8 mouse cellular contexts compared by ENCODE assay signal in the genomic region with DNA sequence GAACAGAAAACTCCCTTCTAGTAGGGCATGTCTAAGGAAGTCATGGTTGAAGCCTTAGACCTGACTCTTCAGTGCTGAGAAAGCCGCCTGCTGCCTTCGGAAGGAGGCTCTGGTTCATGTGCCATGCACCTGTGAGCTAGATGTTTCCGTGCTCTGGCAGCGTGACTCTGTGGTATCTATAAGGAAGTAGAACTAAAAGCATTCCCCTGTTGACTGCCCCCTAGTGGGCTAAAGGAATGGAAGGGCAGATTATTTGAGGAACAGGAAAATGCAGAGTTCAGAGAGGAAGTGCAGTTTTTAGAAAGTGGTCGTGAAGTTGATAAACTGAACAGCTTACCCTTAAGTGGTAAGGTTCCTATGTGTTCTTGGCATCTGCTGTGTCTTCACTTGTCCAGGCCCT. TPM values are rescaled to one million over a fixed set of nuclear protein-coding genes. Genes with fewer than 3 reads are reported as not detected.
A peak's percentile ranks its signal among the peaks of the same experiment; 100 is the strongest.
DNase-seq lines count a peak whose midpoint lies in the region; ATAC-seq and TF ChIP-seq lines count a peak whose summit lies in the region.
"Had no signal": no experiment of that assay in that cellular context is flagged by ENCODE, and none has a peak within 500 bp of the region (broad histone marks: within the 10 kb centered on the region; RNA-seq: fewer than 3 reads in every experiment).

No protein-coding gene starts in this region.

- TF ChIP-seq CTCF in G1E (IDR thresholded peaks at IDR 0.05; ENCODE audit: low read depth, low read length): peak; percentile 48
- TF ChIP-seq CTCF in thymus, adult 2 months (IDR thresholded peaks at IDR 0.05; ENCODE audit: borderline replicate concordance, control insufficient read depth, extremely low read depth, insufficient read depth, low read length, poor library complexity): no peak

- TF ChIP-seq POLR2A in thymus, adult 2 months (IDR thresholded peaks at IDR 0.05; ENCODE audit: control insufficient read depth, extremely low read depth, insufficient read depth, low read length, poor library complexity): no peak

- no peak overlapping the region for H3K4me3 ChIP-seq in kidney, embryonic 14.5 days (ENCODE audit: low read length)
- no peak overlapping the region for H3K4me3 ChIP-seq in G1E (ENCODE audit: low read depth, low read length)
- no peak overlapping the region for H3K4me3 ChIP-seq in thymus, adult 2 months (ENCODE audit: control insufficient read depth, insufficient read depth, low read length)

- H3K27me3 ChIP-seq in kidney, embryonic 14.5 days (ENCODE audit: control insufficient read depth, insufficient read depth, low read length): no peaks in the 10 kb centered on the region
- H3K27me3 ChIP-seq in G1E (ENCODE audit: insufficient read depth, low read length): no peaks in the 10 kb centered on the region
- no peaks in the 10 kb centered on the region for H3K27me3 ChIP-seq in thymus, adult 2 months (ENCODE audit: control insufficient read depth, insufficient read depth, low read length)

- no peak overlapping the region for H3K4me2 ChIP-seq in kidney, embryonic 14.5 days (replicated peaks; ENCODE audit: low read depth, low read length)

- no peak overlapping the region for H3K27ac ChIP-seq in kidney, embryonic 14.5 days (ENCODE audit: low read depth, low read length)
- no peak overlapping the region for H3K27ac ChIP-seq in thymus, adult 2 months (ENCODE audit: control insufficient read depth, insufficient read depth, low read length)

- 83% methylated on average over 5 of the region's 5 CpGs for WGBS in kidney, embryonic 14.5 days
- 7% methylated on average over 5 of the region's 5 CpGs for whole genome bisulfite sequencing in thymus, adult 2 months

- H3K4me1 ChIP-seq in kidney, embryonic 14.5 days (ENCODE audit: control insufficient read depth, insufficient read depth, low read length): no peaks in the 10 kb centered on the region
- no peaks in the 10 kb centered on the region for H3K4me1 ChIP-seq in G1E (ENCODE audit: insufficient read depth, low read depth, low read length)
- H3K4me1 ChIP-seq in thymus, adult 2 months (replicated peaks; ENCODE audit: control insufficient read depth, insufficient read depth, low read length): no peaks in the 10 kb centered on the region

- peak; percentile 28 for DNase-seq in kidney, adult 18-20 months
- peak; percentile 40 for DNase-seq in G1E (ENCODE audit: low spot score)
- peak; percentile 44 for DNase-seq in c-Kit-positive CD71-positive TER-119-negative erythroid progenitor cells, embryonic 14.5 days (ENCODE audit: low read depth)
- peak; percentile 14 to 40 for DNase-seq in kidney, adult 8-10 months
- peak; percentile 29 to 63 for DNase-seq in lung, postnatal 4 days
- DNase-seq in thymus, adult 2 months: peak; percentile 82

- no peak for ATAC-seq in kidney, embryonic 14.5 days (ENCODE audit: low FRiP score, low TSS enrichment)
- ATAC-seq in G1E (ENCODE audit: extremely low read depth, insufficient number of reproducible peaks, low FRiP score, poor library complexity, severe bottlenecking): no peak; the same call in 1 of the 2 replicates

- H3K36me3 ChIP-seq in kidney, embryonic 14.5 days (ENCODE audit: control insufficient read depth, insufficient read depth, low read length): peaks cover 21% of the 10 kb centered on the region; the same call in 1 of the 2 replicates
- H3K36me3 ChIP-seq in G1E (replicated peaks): peaks cover 62% of the 10 kb centered on the region
- peaks cover 10% of the 10 kb centered on the region for H3K36me3 ChIP-seq in thymus, adult 2 months (ENCODE audit: control insufficient read depth, insufficient read depth, low read length)

- no peaks in the 10 kb centered on the region for H3K9me3 ChIP-seq in kidney, embryonic 14.5 days (ENCODE audit: control insufficient read depth, low read length)
- H3K9me3 ChIP-seq in G1E (replicated peaks): no peaks in the 10 kb centered on the region

- no peak overlapping the region for H3K9ac ChIP-seq in kidney, embryonic 14.5 days (ENCODE audit: low read depth, low read length)

RNA-seq across cellular contexts. Expression of gene Nr1i2, which starts 54.9 kb away (rescaled TPM):
- polyA plus RNA-seq in kidney, embryonic 14.5 days (2014; fragmentation: Nextera tagmentation; extraction: Ambion mirVana): 0.19 TPM in 1 of 2 replicates, not detected in the other
- total RNA-seq in G1E (2014; fragmentation: Nextera tagmentation) (not detected in 2 replicates), G1E (2017) (not detected in 2 replicates)
- not detected in 2 replicates for polyA plus RNA-seq in G1E (2012)
- polyA plus RNA-seq in thymus, adult 2 months (2012; rRNA removed): 0.16 and 0.19 TPM in 2 replicates
- polyA plus RNA-seq: neural tube, embryonic 11.5 days had no signal

Comparison
In these comparisons a context has a peak if more than half of its experiments do, and no peak if none do; other contexts are left out.
1. DNase-seq: peak in every context shown above with its lines; median percentile 82 in thymus, adult 2 months; 46 in lung, postnatal 4 days; 44 in c-Kit-positive CD71-positive TER-119-negative erythroid progenitor cells, embryonic 14.5 days; 40 in G1E; 28 in kidney, adult 18-20 months; 27 in kidney, adult 8-10 months.